ENCODE assay signal across 16 mouse cellular contexts in genomic region chr6:114683741-114684140, GRCm38 (mm10). TPM values are rescaled to one million over a fixed set of nuclear protein-coding genes. Genes with fewer than 3 reads are reported as not detected.
DNase-seq lines count a peak whose midpoint lies in the region; ATAC-seq and TF ChIP-seq lines count a peak whose summit lies in the region.
"Had no signal": no experiment of that assay in that cellular context is flagged by ENCODE, and none has a peak within 500 bp of the region (broad histone marks: within the 10 kb centered on the region; RNA-seq: fewer than 3 reads in every experiment).

No protein-coding gene starts in this region.

- TF ChIP-seq CTCF in gastrocnemius, adult 2 months (IDR thresholded peaks at IDR 0.05): peak; percentile 27; the same call in 1 of the 2 replicates
- TF ChIP-seq CTCF in liver, embryonic 14.5 days (IDR thresholded peaks at IDR 0.05; ENCODE audit: low read depth): peak; percentile 33; the same call in 1 of the 2 replicates

- H3K4me2 ChIP-seq in liver, embryonic 14.5 days (ENCODE audit: low read depth): no peak overlapping the region
- H3K4me2 ChIP-seq: hindbrain, embryonic 14.5 days; stomach, embryonic 15.5 days had no signal

- no peak for DNase-seq in gastrocnemius, adult 2 months
- no peak for DNase-seq in gastrocnemius, adult 8-10 months (ENCODE audit: low spot score in 2 of 2)
- no peak for DNase-seq in liver, embryonic 14.5 days (ENCODE audit: low read depth in 3 of 3, low spot score in 3 of 3)
- no peak for DNase-seq in liver
- no peak for DNase-seq in embryo, embryonic 10.5 days (ENCODE audit: low spot score)
- DNase-seq in cerebellum, adult 9-10 months: no peak
- DNase-seq: B cell, adult 2 months; cerebellum, adult 11 months; gastrocnemius, postnatal 36 days; layer of hippocampus, adult 9-11 months; thymus, postnatal 36 days had no signal

- no peak overlapping the region for H3K9ac ChIP-seq in liver, embryonic 14.5 days (replicated peaks)
- H3K9ac ChIP-seq: hindbrain, embryonic 14.5 days; stomach, embryonic 15.5 days had no signal

- H3K9me3 ChIP-seq in liver, embryonic 14.5 days (ENCODE audit: control insufficient read depth, low read length): no peaks in the 10 kb centered on the region
- H3K9me3 ChIP-seq: stomach, embryonic 15.5 days had no signal

- no peak for TF ChIP-seq EP300 in liver, embryonic 14.5 days (IDR thresholded peaks at IDR 0.05; ENCODE audit: low read depth)

- H3K27ac ChIP-seq in gastrocnemius, adult 2 months: no peak overlapping the region
- H3K27ac ChIP-seq in liver, embryonic 14.5 days: no peak overlapping the region
- H3K27ac ChIP-seq: hindbrain, embryonic 14.5 days; stomach, embryonic 15.5 days had no signal

- ATAC-seq in liver, embryonic 14.5 days (ENCODE audit: insufficient read depth): no peak
- peak; percentile 66 for ATAC-seq in CD4-positive, CD25-positive, alpha-beta regulatory T cell, adult 4 months
- peak; percentile 37 for ATAC-seq in megakaryocyte, adult 5-6 weeks (ENCODE audit: poor library complexity, severe bottlenecking)
- ATAC-seq: forebrain, embryonic 14.5 days had no signal

- H3K27me3 ChIP-seq in liver, embryonic 14.5 days (ENCODE audit: control insufficient read depth, insufficient read depth, low read length): no peaks in the 10 kb centered on the region
- H3K27me3 ChIP-seq: stomach, embryonic 15.5 days had no signal

- 75% methylated on average over 1 of the region's 1 CpGs for WGBS in liver, embryonic 14.5 days (ENCODE audit: insufficient replicate concordance)

- H3K4me1 ChIP-seq in liver, embryonic 14.5 days (replicated peaks; ENCODE audit: control insufficient read depth in 2 of 2, insufficient read depth in 2 of 2, low read length in 1 of 2): 0 out of 4 replicates have a peak, but pooled peaks cover 0 to 2% of the 10 kb centered on the region in 2 experiments
- H3K4me1 ChIP-seq: stomach, embryonic 15.5 days had no signal

- intact Hi-C loops in gastrocnemius, adult 2 months (cut with DNase I): no loop called here

- H3K4me3 ChIP-seq in gastrocnemius, adult 2 months: no peak overlapping the region
- no peak overlapping the region for H3K4me3 ChIP-seq in liver, embryonic 14.5 days (ENCODE audit: insufficient read depth in 1 of 2, low read depth in 2 of 2, low read length in 2 of 2)
- H3K4me3 ChIP-seq: stomach, embryonic 15.5 days had no signal

- no peaks in the 10 kb centered on the region for H3K36me3 ChIP-seq in liver, embryonic 14.5 days (replicated peaks; ENCODE audit: control insufficient read depth, insufficient read depth, low read depth)

RNA-seq across cellular contexts. Expression of gene Atg7, which starts 40.8 kb away (rescaled TPM):
- total RNA-seq in gastrocnemius, adult 2 months (2021): 10 to 100 TPM in 1 of 2 experiments, 1 to 10 TPM in 1; 9.6 to 11.5 TPM
- total RNA-seq in gastrocnemius, adult 8-10 months (2022): 10 to 100 TPM in 1 of 4 experiments, 1 to 10 TPM in 3; 8.2 to 10.4 (median 9.0) TPM
- polyA plus RNA-seq in liver, embryonic 14.5 days (2012; rRNA removed): 4.7 and 4.8 TPM in 2 replicates
- polyA plus RNA-seq in liver, embryonic 14.5 days (2014; fragmentation: Nextera tagmentation; extraction: Ambion mirVana): 8.9 and 11.8 TPM in 2 replicates
- polyA plus RNA-seq in CD4-positive, CD25-positive, alpha-beta regulatory T cell, adult 4 months (2017; shearing (Covaris generic)): 10 to 100 TPM; 26.4 to 41.8 TPM
- 42.2 and 46.8 TPM in 2 replicates for total RNA-seq in megakaryocyte, adult 5-6 weeks (2015)
- total RNA-seq in megakaryocyte, adult 5-6 weeks (2017): 52.0 and 57.9 TPM in 2 replicates
